ENCODE assay signal across 15 mouse cellular contexts in genomic region chr2:129384272-129384660, GRCm38 (mm10). TPM values are rescaled to one million over a fixed set of nuclear protein-coding genes. Genes with fewer than 3 reads are reported as not detected.
"Had no signal": no experiment of that assay in that cellular context is flagged by ENCODE, and none has a peak within 500 bp of the region (broad histone marks: within the 10 kb centered on the region; RNA-seq: fewer than 3 reads in every experiment).

No protein-coding gene starts in this region.

- H3K4me1 ChIP-seq: limb, embryonic 10.5 days; liver, embryonic 13.5 days; lung, embryonic 15.5 days; midbrain, embryonic 15.5 days; neural tube, embryonic 12.5 days had no signal

- ATAC-seq: midbrain, embryonic 15.5 days had no signal

- H3K27me3 ChIP-seq: liver, embryonic 13.5 days; lung, embryonic 15.5 days; megakaryocyte, embryonic 14.5 days; midbrain, embryonic 15.5 days; neural tube, embryonic 12.5 days had no signal

- H3K4me2 ChIP-seq: liver, embryonic 13.5 days; lung, embryonic 15.5 days; midbrain, embryonic 11.5 days; midbrain, embryonic 15.5 days; neural tube, embryonic 12.5 days had no signal

- DNase-seq: kidney, postnatal 25 days; liver, embryonic 13.5 days; lung, postnatal 14 days; thymus, postnatal 36 days had no signal

- H3K9ac ChIP-seq: liver, embryonic 13.5 days; liver, postnatal 0 days; lung, embryonic 15.5 days; midbrain, embryonic 15.5 days; neural tube, embryonic 12.5 days had no signal

- H3K4me3 ChIP-seq: left cerebral cortex, adult 2 months; limb, embryonic 10.5 days; liver, embryonic 13.5 days; lung, embryonic 15.5 days; midbrain, embryonic 15.5 days; neural tube, embryonic 12.5 days had no signal

- H3K27ac ChIP-seq: left cerebral cortex, adult 2 months; limb, embryonic 10.5 days; liver, embryonic 13.5 days; lung, embryonic 15.5 days; macrophage; midbrain, embryonic 15.5 days; neural tube, embryonic 12.5 days; stomach, postnatal 0 days had no signal

- H3K36me3 ChIP-seq: limb, embryonic 10.5 days; liver, embryonic 13.5 days; lung, embryonic 15.5 days; midbrain, embryonic 15.5 days; neural tube, embryonic 12.5 days had no signal

- H3K9me3 ChIP-seq: limb, embryonic 10.5 days; liver, embryonic 13.5 days; lung, embryonic 15.5 days; midbrain, embryonic 15.5 days; neural tube, embryonic 12.5 days had no signal

RNA-seq across cellular contexts. Expression of gene Il1b, which starts 13.3 kb away (rescaled TPM):
- total RNA-seq: layer of hippocampus, postnatal 25 days had no signal
- polyA plus RNA-seq: limb, embryonic 10.5 days; lung, embryonic 15.5 days; midbrain, embryonic 11.5 days; midbrain, embryonic 15.5 days; neural tube, embryonic 12.5 days had no signal
